Mouse (Mus musculus): ENCODE measurements at regions not wholly inside any gene's neighbourhood (a gene's known extent, or its start where the extent isn't known, plus 50 kb on each side); places are given as distances from the start of the nearest gene placed in this dataset.
"Not testable (repeated sequence)": the region's sequence is repeated elsewhere in the genome, so short reads cannot be mapped to it uniquely, and the experiment has no call there.

DNA sequence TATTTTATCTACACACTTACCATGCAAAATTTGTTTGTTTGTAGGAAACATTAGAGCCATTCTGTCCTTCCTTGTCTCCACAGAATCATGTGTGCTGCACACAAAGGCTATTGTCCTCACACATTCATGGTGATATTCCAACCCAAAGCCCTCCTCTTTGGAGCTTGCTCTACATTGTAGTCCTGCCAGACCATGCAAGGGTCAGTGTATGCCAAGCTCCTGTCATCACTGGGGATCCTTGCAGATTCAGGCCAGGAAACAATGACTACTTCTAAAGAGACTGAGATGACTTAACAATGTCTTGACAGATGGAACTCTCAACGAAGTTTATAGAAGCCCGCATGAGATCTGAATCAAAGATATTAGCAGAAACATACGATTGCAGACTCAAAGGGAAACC is 137.4 kb upstream of the Thrb start:
- ATAC-seq (replicated peaks; ENCODE audit: insufficient number of reproducible peaks, low FRiP score, low TSS enrichment, poor library complexity, severe bottlenecking) = no peak

DNA sequence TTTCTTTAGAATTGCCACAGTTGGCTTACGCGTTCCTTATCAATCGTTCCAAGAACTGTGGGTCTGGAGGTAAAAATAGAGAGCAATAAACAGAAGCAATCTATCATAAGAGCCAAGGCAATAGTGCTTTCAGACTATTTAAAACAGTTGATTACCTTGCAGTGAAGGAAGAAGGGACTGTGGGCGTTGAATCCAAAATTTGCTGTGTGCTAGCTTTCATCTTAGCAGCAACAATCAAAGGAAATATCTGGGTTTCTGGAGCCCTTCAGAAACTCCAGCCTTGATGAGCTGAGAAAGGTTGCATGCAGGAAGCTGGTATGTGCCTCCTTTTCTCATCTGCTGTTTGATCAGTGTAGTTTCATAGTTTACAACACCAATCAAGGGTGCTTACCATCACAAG is 136.1 kb upstream of the Thrb start:
- ATAC-seq (replicated peaks; ENCODE audit: insufficient number of reproducible peaks, low FRiP score, low TSS enrichment, poor library complexity, severe bottlenecking) = no peak

DNA sequence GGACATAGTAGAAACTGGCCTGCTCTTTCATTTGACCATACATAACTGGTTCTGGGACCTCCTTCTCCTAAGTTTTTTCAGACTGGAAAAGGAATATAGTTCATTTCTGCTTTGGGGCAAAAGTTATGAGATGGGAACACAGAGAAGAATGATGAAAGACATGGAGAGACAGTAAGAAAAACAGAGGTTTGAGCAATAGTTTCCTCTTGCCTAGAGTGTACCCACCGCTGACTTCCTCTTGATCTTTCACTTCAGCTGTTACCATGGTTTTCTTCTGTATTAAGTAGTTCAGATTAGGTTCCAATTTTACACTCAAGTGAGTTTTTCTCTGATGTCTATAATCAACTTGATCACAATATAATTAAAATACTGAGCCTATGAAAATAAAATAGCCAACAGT is 120.7 kb upstream of the Thrb start:
- no peak for ATAC-seq (replicated peaks; ENCODE audit: insufficient number of reproducible peaks, low FRiP score, low TSS enrichment, poor library complexity, severe bottlenecking)

DNA sequence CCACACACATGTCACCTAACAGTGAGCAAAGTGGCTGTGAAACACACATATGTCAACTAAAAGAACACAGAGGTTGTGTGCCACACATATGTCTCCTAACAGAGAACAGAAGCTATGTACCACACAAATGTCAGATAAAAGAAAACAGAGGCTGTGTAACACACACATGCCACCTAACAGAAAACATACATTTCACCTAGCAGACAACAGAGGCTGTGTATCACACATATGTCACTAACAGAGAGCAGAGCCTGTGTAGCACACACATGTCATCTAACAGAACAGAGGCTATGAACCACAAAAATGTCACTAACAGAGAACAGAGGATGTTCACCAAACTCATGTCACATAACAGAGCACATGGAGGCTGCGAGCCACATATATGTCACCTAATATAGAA is 103.6 kb upstream of the Thrb start:
- ATAC-seq (replicated peaks; ENCODE audit: insufficient number of reproducible peaks, low FRiP score, low TSS enrichment, poor library complexity, severe bottlenecking) = no peak

DNA sequence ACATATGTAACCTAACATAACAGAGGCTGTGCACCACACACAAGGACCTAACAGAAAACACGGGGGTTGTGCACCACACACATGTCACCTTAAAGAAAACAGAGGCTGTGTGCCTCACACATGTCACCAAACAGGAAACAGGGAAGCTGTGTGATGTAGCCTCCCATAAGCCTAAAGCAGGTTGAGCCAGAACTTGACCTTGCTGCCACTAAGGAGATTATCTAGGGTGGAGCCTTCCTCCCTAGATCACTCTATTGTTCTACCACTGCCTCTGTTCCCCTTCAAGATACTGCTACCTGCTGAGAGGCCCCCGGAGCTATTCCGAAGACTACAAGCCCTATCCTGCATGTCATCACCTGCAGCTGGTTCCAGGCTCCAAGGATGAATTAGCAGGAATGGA is 100.1 kb upstream of the Thrb start:
- not testable (repeated sequence) for ATAC-seq (replicated peaks; ENCODE audit: insufficient number of reproducible peaks, low FRiP score, low TSS enrichment, poor library complexity, severe bottlenecking)

DNA sequence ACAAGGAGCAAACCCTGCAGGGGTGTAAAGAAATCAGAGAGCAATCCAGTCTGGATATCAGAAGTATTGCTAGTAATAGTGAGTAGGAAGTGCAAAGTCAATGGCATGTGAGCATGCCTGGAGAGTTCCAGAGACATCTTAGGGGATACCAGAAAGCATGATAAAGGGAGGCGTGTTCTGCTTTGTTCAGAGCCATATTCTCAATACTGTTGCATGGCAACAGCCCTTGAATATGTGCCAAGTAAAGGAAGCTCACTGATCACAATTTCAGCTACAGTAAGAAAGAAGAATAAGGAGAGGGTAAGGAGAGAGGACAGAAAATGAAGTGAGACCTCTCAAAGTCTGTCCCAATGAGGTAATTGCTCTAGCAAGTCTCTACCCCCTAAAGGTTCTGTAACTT is 92.1 kb upstream of the Thrb start:
- no peak for ATAC-seq (replicated peaks; ENCODE audit: insufficient number of reproducible peaks, low FRiP score, low TSS enrichment, poor library complexity, severe bottlenecking)

DNA sequence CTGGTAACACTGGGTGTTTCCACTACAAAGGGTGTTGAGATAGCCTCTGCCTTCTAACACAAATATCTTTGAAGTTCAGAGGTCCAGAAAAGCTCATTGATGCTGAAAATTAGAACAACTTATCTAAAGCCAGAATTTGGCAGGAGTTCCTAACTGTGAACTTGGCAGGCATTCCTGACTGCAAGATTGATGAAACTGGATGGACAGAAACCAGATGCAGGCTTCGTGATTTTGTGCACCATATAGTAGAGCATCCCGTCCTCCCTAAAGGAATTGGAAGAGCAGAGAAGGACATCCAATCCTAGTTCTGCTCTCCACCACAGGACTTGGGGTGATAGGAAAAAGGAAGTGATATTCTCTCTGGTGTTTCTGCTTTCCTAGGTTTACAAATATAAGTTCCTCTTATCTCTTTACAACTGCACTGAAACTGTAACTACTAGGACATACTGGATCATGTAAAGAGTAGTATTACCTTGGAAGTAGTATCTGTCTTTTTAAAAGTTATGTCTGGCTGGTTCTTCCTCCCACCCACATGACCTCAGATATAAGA is 90.9 kb upstream of the Thrb start:
- ATAC-seq (replicated peaks; ENCODE audit: insufficient number of reproducible peaks, low FRiP score, low TSS enrichment, poor library complexity, severe bottlenecking) = no peak

DNA sequence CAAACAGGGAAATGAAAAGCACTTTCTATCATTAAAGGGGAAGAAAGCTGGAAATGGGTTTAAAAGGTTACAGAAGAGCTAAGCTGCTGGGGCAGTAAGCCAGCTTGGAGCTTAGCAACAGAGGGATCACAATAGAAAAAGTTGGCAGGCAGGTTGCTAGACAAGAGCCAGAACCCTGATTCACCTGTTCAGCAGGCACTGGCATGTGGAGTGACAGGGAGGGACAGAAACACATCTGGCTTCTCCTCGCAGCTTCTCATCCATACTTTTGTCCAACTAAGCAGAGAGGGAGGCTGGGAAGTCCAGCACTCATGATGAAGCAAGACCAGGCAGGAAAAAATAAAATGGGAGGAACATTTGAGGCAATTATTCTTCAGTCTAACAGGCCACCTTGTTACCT is 81.3 kb upstream of the Thrb start:
- no peak for ATAC-seq (replicated peaks; ENCODE audit: insufficient number of reproducible peaks, low FRiP score, low TSS enrichment, poor library complexity, severe bottlenecking)

DNA sequence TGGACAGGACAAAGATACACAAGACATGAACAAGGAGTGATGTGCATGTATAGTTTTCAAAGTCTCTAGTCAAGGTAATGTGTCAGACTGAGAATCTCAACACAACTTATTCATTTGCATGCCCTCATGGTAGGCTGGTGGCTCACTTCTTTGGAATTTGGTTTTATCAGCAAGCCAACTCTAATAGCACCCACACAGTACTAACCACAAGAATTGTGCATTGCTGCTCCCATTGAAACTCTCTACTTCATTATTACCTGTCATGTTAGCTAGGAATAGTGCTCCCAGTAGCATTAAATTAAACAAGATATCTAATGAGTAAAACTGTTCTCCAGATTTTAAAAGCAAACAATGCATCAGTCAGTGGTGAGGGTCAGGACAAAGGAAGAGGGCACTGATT is 70.5 kb upstream of the Thrb start:
- no peak for ATAC-seq (replicated peaks; ENCODE audit: insufficient number of reproducible peaks, low FRiP score, low TSS enrichment, poor library complexity, severe bottlenecking)

DNA sequence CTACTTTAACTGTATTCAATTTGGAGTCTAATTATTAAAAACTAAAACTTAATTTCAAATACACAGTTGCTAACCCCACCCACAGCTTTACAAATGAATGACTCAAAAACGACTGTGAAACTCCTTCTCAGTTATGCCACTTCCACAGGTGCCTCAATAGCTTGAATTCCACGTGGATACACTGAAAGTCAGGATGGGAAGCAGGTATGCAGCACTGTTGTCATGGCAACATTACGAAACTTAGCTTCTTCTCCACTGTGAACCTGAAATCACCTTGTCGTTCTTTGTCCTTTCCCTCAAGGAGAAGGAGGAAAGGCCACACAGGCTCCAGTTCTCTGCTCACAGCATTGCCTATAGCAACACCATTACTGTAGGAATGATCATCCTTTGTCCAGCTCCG is 60.5 kb upstream of the Thrb start:
- ATAC-seq (replicated peaks; ENCODE audit: insufficient number of reproducible peaks, low FRiP score, low TSS enrichment, poor library complexity, severe bottlenecking) = no peak

DNA sequence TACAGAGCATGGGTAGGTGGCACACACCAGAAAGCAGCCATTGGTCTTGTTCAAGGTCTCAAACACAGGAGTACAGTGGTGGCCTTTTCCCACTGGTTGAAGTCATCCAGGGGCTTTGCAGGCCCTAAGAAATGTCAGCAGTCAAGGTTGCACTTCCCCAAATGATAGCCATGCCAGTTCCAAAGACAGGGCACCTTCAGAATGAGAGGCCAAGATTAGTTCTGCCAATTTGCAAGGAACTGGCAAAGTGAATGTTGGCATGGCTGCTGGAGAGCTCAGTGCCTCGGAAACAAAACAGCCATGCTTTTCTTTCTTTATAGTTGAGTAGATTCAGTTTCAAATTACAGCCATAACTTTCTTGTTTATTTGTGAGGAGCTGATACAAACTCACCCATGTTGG is 57.7 kb upstream of the Thrb start:
- ATAC-seq (replicated peaks; ENCODE audit: insufficient number of reproducible peaks, low FRiP score, low TSS enrichment, poor library complexity, severe bottlenecking) = no peak

DNA sequence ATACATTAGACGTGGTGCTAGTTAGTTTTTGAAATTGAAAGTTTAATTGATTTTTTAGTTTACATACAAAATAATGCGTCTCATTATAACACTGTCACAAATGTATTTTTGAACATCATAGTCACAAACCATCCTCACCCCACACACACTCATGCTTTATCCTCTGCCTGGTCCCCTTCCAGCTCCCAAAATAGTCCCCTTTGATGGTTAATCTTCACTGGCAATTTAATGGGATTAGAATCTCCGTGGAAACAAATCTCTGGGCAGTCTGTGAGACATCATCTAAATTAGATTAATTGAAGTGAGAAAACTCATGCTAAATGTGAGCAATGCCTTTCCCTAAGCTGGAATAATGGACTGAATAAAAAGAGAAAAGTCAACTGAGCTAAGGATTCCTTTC is 54.0 kb upstream of the Thrb start:
- ATAC-seq (replicated peaks; ENCODE audit: insufficient number of reproducible peaks, low FRiP score, low TSS enrichment, poor library complexity, severe bottlenecking) = no peak

DNA sequence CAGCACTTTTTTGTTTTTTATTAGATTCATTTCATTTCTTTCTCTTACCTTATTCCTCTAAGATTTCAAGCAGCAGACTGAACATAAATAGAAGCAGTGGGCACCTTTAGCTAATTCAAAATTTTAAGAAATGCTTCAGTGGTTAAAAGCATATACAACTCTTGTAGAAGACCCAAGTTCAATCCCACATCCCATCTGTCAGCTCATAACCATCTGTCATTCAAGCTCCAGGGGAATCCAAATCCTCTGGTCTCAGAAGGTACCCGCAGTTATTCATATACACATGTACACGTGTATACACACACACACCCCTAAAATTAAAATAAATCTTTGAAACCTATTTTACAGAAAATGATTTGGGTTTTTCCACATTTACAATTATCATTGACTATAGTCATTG is 52.9 kb upstream of the Thrb start:
- ATAC-seq (replicated peaks; ENCODE audit: insufficient number of reproducible peaks, low FRiP score, low TSS enrichment, poor library complexity, severe bottlenecking) = no peak
